Mouse (Mus musculus) ES-E14 (cell line): ENCODE results near the gene Rai14.

ENCODE experiments used
- MAFK ChIP-seq: IDR thresholded peaks from 2 replicates; pipeline ENCODE4 v1.6.1; 2014; ENCODE audit warnings: mild to moderate bottlenecking, low read depth, low read length, inconsistent platforms; ENCODE audit not compliant: insufficient read depth
- ZNF384 ChIP-seq: IDR thresholded peaks from 2 replicates; pipeline ENCODE4 v1.6.1; 2012; ENCODE audit warnings: low read depth, low read length, inconsistent platforms

- TF ChIP-seq ZNF384 (no peak), MAFK (no peak)
Measured at GRCm38 (mm10) chr15:10672880-10673279, 41.5 kb downstream of the Rai14 start.
